Mouse (Mus musculus): Measurements from ENCODE around the gene Atp13a1. TPM values are rescaled to one million over a fixed set of nuclear protein-coding genes. Genes with fewer than 3 reads are reported as not detected.

Gene Atp13a1
- total RNA-seq, 2 experiments from 2014 or later = 51.9 to 52.3 TPM

DNA sequence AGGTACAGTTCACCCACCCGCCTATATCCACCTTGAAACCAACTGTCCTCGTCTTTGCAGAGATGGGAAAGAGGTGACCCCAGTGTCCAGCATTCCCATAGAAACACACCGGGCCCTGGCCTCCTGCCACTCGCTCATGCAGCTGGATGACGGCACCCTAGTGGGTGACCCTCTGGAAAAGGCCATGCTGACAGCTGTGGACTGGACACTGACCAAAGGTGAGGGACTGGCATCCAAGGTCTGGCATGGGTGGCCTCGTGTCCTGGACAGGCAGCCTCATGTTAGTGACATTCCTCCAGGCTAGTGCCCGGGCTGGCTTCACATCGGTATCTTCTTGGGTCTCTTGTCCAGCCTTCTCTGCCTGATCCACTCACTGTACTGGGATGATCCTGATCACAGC, 8.3 kb downstream of the Atp13a1 start:
- intact Hi-C loops (cut with DNase I) = no loop called here
- no peak for DNase-seq

DNA sequence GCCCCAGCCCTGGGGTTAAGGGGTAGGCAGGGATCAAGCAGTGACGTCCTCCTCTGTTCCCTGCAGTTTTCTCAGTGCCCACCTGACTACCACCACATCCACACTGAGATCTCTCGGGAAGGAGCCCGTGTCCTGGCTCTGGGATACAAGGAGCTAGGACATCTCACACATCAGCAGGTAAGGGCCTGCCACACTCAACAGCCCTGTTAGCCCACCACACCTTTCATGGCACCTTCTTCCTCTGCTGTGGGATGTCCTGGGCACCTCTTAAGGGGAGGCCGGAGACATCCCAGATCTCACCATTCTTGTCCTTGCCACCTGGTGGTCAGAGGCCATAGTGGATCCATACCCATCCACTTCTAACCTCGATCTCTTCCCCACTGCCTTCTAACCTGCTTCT, 9.0 kb downstream of the Atp13a1 start:
- intact Hi-C loops (cut with DNase I) = no loop called here
- no peak for DNase-seq

DNA sequence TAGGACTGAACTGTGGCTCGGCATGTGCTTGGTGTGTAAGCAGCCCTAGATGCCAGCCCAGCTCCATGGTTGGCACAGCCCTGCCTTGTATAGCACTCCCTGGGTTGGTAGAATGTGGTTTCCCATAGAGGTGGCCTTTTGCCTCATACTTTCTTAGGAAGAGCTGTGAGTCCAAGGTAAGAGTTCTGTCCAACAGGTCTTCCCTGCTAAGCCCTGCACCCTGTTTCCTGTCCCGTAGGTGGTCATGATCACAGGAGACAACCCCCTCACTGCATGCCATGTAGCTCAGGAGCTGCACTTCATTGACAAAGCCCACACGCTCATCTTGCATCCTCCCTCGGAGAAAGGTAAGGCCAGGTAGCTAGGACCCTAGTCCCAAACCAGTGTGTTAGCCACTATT, 10.8 kb downstream of the Atp13a1 start:
- intact Hi-C loops (cut with DNase I) = no loop called here
- DNase-seq = no peak

DNA sequence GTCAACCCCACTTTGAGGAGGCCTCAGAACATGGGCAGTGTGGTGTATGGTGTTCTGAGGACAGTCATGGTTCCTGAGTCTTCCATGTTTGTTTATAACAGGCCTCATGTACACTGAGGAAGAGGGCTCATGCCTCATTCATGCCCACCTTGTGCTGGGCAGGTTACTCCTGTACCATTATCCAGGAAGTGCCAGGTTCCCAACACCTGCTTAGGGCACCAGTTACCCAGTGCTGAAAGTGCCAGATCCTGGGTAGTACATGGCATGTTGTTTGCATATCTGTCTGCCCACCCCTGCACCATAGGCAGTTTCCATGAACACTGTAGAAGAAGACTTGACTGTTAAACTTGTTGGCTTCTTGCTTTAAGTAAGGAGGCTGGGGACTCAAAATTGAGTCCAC, 11.3 kb downstream of the Atp13a1 start:
- intact Hi-C loops (cut with DNase I) = no loop called here

GRCm38 (mm10) chr8:69803366-69803765, 12.4 kb downstream of the Atp13a1 start:
- no peak for DNase-seq
- intact Hi-C loops (cut with DNase I) = no loop called here

More for the DNA sequence above, 11.3 kb downstream of the Atp13a1 start:
- no peak for DNase-seq

DNA sequence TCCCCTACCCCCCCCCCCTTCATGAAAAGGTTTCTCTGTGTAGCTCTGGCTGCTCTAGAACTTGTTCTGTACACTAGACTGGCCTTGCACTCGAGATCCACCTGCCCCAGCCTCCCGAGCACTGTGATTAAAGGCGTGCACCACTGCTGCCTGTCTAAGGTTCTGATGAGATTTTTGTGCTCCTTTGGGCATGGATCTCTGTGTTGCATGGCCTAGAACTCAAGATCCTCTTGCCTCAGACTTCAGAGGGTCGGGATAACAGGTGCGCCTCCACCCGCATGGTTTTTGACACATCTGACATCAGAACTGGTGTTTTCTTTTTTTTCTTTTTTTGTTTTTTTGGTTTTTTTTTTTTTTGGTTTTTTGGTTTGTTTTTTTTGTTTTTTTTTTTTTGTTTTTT, 13.6 kb downstream of the Atp13a1 start:
- intact Hi-C loops (cut with DNase I) = no loop called here

GRCm38 (mm10) chr8:69805086-69805485, 14.1 kb downstream of the Atp13a1 start:
- no peak for DNase-seq
- intact Hi-C loops (cut with DNase I) = no loop called here

More for the DNA sequence above, 13.6 kb downstream of the Atp13a1 start:
- no peak for DNase-seq

DNA sequence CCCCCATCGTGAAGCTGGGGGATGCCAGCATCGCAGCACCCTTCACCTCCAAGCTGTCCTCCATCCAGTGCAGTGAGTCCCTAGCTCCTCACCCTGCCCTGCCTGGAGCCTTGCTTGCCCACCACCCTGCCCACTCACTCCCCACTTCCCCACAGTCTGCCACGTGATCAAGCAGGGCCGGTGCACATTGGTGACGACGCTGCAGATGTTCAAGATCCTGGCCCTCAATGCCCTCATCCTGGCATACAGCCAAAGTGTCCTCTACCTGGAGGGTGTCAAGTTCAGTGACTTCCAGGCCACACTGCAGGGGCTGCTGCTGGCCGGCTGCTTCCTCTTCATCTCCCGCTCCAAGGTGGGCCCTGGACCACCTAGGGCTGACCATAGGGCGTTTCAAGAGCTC, 14.5 kb downstream of the Atp13a1 start:
- intact Hi-C loops (cut with DNase I) = no loop called here
- DNase-seq = no peak

GRCm38 (mm10) chr8:69807236-69807635, 16.3 kb downstream of the Atp13a1 start:
- intact Hi-C loops (cut with DNase I) = no loop called here
- no peak for DNase-seq

DNA sequence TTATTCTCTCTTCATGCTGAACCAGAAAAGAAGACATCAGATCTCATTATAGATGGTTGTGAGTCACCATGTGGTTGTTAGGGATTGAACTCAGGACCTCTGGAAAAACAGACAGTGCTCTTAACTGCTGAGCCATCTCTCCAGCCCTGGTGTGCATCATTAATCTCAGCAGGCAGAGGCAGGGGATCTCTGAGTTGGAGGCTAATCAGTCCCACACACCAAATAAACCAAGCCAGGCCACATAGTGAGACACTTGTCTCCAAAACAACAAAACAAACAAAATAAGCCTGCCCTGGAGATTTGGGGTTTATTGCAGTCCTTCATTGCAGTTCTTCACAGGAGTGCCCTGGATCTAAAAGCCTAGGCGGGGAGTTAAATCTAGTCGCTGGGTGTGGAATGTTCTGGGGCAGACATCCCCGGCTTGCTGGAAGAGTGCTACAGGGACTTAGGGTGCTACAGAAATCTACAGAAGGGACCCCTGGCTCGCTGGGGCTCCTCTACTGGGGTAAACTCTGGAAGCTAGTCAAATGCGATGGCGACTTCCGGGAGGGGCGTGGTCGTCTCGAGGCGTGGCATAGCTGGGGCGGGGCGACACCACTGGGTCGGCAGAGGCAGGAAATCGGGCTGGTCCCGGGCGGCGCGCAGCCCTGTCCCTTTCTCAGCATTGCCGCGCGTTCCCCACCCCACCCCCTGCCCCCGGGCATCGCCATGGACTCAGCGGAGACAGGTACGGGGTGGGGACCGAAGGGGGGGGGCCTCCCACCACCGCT, 17.3 kb downstream of the Atp13a1 start, which contains the start of gene Gmip:
Gene Gmip, plus strand, starts transcription at position 586 of the 770 bp plus-strand sequence.
- intact Hi-C loops (cut with DNase I) = no loop called here
- DNase-seq = peak; percentile 64

GRCm38 (mm10) chr8:69808864-69809403, 18.0 kb downstream of the Atp13a1 start:
- DNase-seq = no peak
- intact Hi-C loops (cut with DNase I) = no loop called here

- DNase-seq = no peak
- intact Hi-C loops (cut with DNase I) = no loop called here
These were observed 18.9 kb downstream of the Atp13a1 start for GRCm38 (mm10) chr8:69809820-69810219.

- no peak for DNase-seq
- intact Hi-C loops (cut with DNase I) = no loop called here
These were observed 23.9 kb downstream of the Atp13a1 start for GRCm38 (mm10) chr8:69814881-69815280.

DNA sequence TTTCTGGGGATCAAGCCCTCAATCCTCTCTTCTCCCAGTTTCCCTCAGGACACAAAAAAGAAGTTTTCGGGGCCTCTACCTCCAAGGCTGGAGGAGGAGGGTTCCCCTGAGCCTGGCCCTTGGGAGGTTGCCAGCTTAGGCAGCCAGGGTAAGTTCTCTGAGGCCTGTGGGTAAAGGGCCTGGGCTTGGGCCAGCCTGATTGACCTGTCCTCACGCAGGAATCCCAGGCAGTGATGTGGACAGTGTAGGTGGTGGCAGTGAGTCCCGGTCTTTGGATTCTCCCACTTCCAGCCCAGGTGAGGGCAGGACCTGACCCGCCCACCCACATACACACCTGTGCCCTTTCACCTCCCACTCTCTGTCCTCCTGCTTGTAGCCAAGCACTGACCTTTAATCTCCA, 24.4 kb downstream of the Atp13a1 start:
- no peak for DNase-seq
- intact Hi-C loops (cut with DNase I) = no loop called here

DNA sequence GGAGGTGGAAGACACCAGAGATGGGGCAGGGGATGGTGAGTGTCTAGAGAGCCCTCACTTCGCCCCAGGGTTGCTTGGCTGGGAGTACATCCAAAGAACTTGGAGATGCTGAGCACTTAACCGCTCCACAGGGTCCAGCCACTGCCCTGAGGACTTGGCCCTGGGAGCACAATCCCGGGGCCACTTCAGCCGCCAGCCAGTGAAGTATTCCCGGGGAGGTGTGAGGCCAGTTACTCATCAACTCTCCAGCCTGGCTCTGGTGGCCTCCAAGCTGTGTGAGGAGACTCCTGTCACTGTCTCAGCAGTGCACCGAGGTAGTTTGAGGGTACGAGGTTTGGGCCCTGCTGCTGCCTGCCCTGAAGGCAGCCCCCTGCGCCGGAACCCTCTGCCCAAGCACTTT, 29.5 kb downstream of the Atp13a1 start:
- intact Hi-C loops (cut with DNase I) = no loop called here
- DNase-seq = no peak

GRCm38 (mm10) chr8:69821971-69822385, 31.0 kb downstream of the Atp13a1 start:
- intact Hi-C loops (cut with DNase I) = no loop called here

GRCm38 (mm10) chr8:69822386-69823191, 31.6 kb downstream of the Atp13a1 start, which contains the start of gene Lpar2:
Gene Lpar2, plus strand, starts transcription at chr8:69822429.
- DNase-seq = peak; percentile 68
- intact Hi-C loops (cut with DNase I) = no loop called here

More at GRCm38 (mm10) chr8:69821971-69822385, 31.0 kb downstream of the Atp13a1 start:
- peak; percentile 70 for DNase-seq

- DNase-seq = no peak
- intact Hi-C loops (cut with DNase I) = no loop called here
These were observed 35.4 kb downstream of the Atp13a1 start for GRCm38 (mm10) chr8:69826371-69826770.

DNA sequence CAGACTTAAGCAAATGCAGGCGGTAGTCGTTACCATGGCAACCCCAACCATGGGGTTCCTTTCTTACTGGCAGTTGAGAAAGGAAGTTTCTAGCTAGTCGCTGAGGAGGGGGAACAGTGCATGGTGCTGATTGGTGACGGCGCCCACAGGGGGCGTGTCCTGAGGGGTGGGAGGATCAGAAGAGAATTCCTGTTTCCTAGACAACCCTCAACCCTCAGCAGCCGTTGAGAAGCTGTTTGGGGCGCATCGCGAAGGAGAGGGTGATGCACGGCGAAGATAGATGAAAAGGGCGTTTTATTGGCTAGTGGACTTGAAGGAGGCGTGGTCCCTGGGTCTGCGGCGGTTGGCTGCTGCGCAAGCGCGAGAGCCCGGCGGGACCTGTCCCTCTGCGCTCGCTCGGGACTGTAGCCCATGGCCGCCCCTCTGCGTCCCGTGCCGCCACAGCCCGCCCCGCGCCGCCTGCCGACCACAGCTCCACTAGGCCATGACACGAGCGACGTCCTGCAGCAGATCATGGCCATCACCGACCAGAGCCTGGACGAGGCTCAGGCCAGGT, 41.4 kb downstream of the Atp13a1 start, which contains the start of gene Pbx4:
Gene Pbx4, plus strand, starts transcription at position 194 of the 556 bp plus-strand sequence.
- intact Hi-C loops (cut with DNase I) = no loop called here

GRCm38 (mm10) chr8:69837057-69837682, 46.2 kb downstream of the Atp13a1 start:
- no peak for DNase-seq
- intact Hi-C loops (cut with DNase I) = no loop called here

More for the DNA sequence above, 41.4 kb downstream of the Atp13a1 start, which contains the start of gene Pbx4:
- peak; percentile 97 for DNase-seq
